Mouse (Mus musculus): ENCODE measurements around the gene Isx.

DNA sequence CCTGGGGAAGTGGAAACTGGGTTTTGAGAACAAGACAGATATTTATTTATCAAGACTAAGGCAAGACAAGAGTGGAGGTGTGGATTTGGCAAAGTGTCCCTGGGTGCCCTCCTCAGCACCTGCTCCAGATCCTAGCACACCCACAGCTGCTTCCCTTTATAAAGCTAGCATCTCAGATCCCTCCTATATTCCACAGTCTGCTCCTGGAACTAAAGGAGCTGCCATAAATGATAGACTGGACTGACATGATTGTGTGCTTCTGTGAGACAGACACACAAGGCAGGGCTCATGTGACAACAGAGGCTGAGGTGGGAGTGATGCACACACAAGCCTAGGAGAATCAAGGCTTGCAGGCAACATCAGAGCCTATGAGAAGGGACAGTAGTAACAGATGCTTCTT is 22.0 kb upstream of the Isx start:
- no peak for TF ChIP-seq POLR2A (IDR thresholded peaks at IDR 0.05; ENCODE audit: low read depth, low read length)
- no peak for TF ChIP-seq TCF12 (IDR thresholded peaks at IDR 0.05; ENCODE audit: low read depth, low read length)
- no peak for TF ChIP-seq EP300 (IDR thresholded peaks at IDR 0.05; ENCODE audit: low read length)
- no peak for TF ChIP-seq CTCF (conservative IDR thresholded peaks at IDR 0.05 in 1 of 2, IDR thresholded peaks at IDR 0.05 in 1 of 2; ENCODE audit: low read depth in 2 of 2, low read length in 2 of 2)
- no peak for TF ChIP-seq CHD1 (IDR thresholded peaks at IDR 0.05; ENCODE audit: low read depth, low read length)
- TF ChIP-seq MXI1 (IDR thresholded peaks at IDR 0.05; ENCODE audit: low read depth, low read length), result no peak
- no peak for TF ChIP-seq CHD2 (IDR thresholded peaks at IDR 0.05; ENCODE audit: low read length)
- TF ChIP-seq PAX5 (IDR thresholded peaks at IDR 0.05; ENCODE audit: low read length), result no peak
- TF ChIP-seq MAFK (IDR thresholded peaks at IDR 0.05; ENCODE audit: insufficient replicate concordance, low read length), result no peak
- TF ChIP-seq GABPA (IDR thresholded peaks at IDR 0.05; ENCODE audit: insufficient replicate concordance, low read depth, low read length), result no peak
- TF ChIP-seq MAX (IDR thresholded peaks at IDR 0.05; ENCODE audit: low read length), result no peak
- no peak for TF ChIP-seq NELFE (IDR thresholded peaks at IDR 0.05; ENCODE audit: low read depth, low read length)
- no peak for TF ChIP-seq JUND (conservative IDR thresholded peaks at IDR 0.05; ENCODE audit: low read depth, low read length)
- TF ChIP-seq MEF2A (IDR thresholded peaks at IDR 0.05; ENCODE audit: borderline replicate concordance, low read depth, low read length), result no peak

Data from CH12.LX (cell line).